Mouse (Mus musculus): Measurements from ENCODE around the gene Cln5. TPM values are rescaled to one million over a fixed set of nuclear protein-coding genes. Genes with fewer than 3 reads are reported as not detected.

Cln5 gene
- polyA plus RNA-seq (2021) = 33.2 TPM

DNA sequence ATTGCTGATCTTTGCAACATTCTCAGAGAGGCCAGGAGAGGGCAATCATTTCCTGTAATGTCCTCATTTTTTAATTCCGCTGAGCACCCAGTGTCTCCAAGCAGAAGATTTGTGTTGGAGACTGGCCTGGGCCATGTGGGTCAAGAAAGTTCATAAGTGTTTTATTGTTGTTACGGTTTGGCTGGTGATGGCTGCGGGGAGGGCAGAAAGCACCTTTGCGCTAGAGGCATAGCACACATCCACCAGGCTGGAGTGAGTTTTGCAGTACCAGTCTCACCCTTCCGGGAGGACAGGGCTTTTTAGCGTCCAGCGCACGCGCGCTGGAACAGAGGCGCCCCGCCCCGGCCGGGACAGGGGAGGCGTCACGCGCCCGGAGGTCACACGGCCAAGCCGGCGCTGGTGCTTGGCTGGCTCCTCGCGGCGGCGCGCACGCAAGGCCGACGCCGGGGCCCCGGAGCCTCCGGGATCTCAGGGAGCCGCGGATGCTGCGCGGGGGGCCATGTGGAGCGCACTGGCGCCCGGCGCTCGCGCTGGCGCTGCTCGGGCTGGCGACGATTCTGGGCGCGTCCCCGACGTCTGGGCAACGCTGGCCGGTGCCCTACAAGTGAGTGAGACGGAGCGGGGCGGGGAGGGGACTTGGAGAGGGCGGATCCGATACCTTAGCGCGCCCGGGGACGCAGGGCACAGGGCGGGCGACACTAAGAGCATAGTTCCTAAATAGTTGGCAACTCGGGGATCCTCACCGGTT, at the start of gene Cln5:
Cln5 (plus strand) TSS at position 353 of the 748 bp plus-strand sequence.
- CTCF ChIA-PET = interaction anchor here (1.0 to 2.1 kb wide), 4 partner anchors 9 to 28 kb away, joined by 3 to 5 read pairs (median 4); no protein-coding TSS in a partner anchor
- POLR2A ChIA-PET = interaction anchor here (0.6 to 0.7 kb wide), 3 partner anchors 14 to 911 kb away, joined by 3 to 9 read pairs (median 4); no protein-coding TSS in a partner anchor
- TF ChIP-seq CTCF (IDR thresholded peaks at IDR 0.05) = peak; percentile 68
- in situ Hi-C loops (cut with MboI; ENCODE audit: low pct_unique_long_range_greater_than_20kb) = loop anchor here (5.0 kb wide), 1 partner anchor 32 kb away; no protein-coding TSS in a partner anchor
- ATAC-seq = peak; percentile 95
- H3K27me3 ChIP-seq = no peaks in the 10 kb centered on the region
- DNase-seq (ENCODE audit: low read depth, low spot score) = peak; percentile 60

GRCm38 (mm10) chr14:103029203-103029602, 40.8 kb upstream of the Cln5 start:
- POLR2A ChIA-PET = no interaction called here
- DNase-seq (ENCODE audit: low read depth, low spot score) = no peak
- no peak for TF ChIP-seq CTCF (IDR thresholded peaks at IDR 0.05)
- CTCF ChIA-PET = interaction anchor here (1.6 to 1.7 kb wide), 2 partner anchors 17 kb away, joined by 3 to 6 read pairs; partner anchors contain the start of gene Acod1
- H3K27me3 ChIP-seq = no peaks in the 10 kb centered on the region
- in situ Hi-C loops (cut with MboI; ENCODE audit: low pct_unique_long_range_greater_than_20kb) = no loop called here
- no peak for ATAC-seq

DNA sequence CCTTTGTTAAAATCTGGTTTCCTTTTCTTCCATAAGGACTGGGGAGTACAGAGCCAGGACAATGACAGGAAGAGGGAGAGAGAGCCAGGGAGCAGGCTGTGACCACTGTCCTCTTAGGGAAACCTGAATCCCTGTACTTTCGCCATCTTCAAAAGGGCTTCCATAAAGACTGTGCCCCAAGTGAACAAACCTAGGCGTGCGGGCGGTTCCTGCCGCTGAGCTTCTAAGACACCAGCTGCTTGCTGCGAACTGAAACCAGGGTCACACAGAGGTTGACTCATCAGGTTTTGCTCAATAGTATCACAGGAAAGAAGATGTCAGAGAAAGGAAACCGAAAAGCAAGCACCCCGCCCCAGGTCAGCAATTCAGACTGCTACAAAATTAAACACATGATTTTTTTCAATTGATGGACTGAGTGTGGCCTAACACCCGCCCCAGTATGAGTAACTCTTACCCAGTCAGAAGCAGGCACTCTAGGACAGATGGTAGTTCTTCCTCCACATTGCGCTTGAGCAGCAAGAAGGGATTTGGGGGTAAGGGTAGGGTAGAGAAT, 36.7 kb upstream of the Cln5 start:
- POLR2A ChIA-PET = interaction anchor here (0.6 kb wide), 1 partner anchor 73 kb away, joined by 11 read pairs; no protein-coding TSS in a partner anchor

GRCm38 (mm10) chr14:103034076-103034475, 35.9 kb upstream of the Cln5 start:
- no peak for TF ChIP-seq CTCF (IDR thresholded peaks at IDR 0.05)
- in situ Hi-C loops (cut with MboI; ENCODE audit: low pct_unique_long_range_greater_than_20kb) = no loop called here
- no peaks in the 10 kb centered on the region for H3K27me3 ChIP-seq
- ATAC-seq (no peak), DNase-seq (ENCODE audit: low read depth, low spot score) (no peak)
- CTCF ChIA-PET = no interaction called here
- POLR2A ChIA-PET = no interaction called here

More for the DNA sequence above, 36.7 kb upstream of the Cln5 start:
- in situ Hi-C loops (cut with MboI; ENCODE audit: low pct_unique_long_range_greater_than_20kb) = no loop called here
- ATAC-seq (no peak), DNase-seq (ENCODE audit: low read depth, low spot score) (no peak)
- CTCF ChIA-PET = interaction anchor here (0.7 to 1.6 kb wide), 3 partner anchors 14 to 19 kb away, joined by 3 read pairs; no protein-coding TSS in a partner anchor
- H3K27me3 ChIP-seq = no peaks in the 10 kb centered on the region
- no peak for TF ChIP-seq CTCF (IDR thresholded peaks at IDR 0.05)

DNA sequence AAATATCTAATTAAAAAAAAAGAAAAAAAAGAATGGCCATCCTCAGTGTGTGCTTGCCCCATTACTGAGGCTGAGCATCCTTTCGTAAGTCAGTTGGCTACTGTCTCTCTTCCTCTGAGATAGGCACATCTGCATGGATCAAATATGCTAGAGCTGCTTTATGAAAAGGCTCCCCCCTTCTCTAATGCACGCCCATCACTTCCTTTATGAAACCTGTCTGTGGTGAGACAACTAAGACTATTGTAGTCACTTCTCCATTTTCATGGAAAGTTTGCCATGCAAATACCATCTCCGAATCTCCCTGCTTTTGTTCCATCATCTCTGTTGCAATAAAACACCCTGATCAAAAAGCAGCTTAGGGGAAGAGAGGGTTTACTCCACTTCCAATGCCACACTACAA, 33.0 kb upstream of the Cln5 start:
- ChIA-PET POLR2A (interaction anchor here (1.1 kb wide), 1 partner anchor 24 kb away, joined by 3 read pairs; no protein-coding TSS in a partner anchor), CTCF (interaction anchor here (1.3 to 2.0 kb wide), 2 partner anchors 11 to 25 kb away, joined by 3 to 11 read pairs; no protein-coding TSS in a partner anchor)
- H3K27me3 ChIP-seq = no peaks in the 10 kb centered on the region
- no peak for TF ChIP-seq CTCF (IDR thresholded peaks at IDR 0.05)
- no peak for DNase-seq (ENCODE audit: low read depth, low spot score)
- no peak for ATAC-seq
- in situ Hi-C loops (cut with MboI; ENCODE audit: low pct_unique_long_range_greater_than_20kb) = no loop called here

DNA sequence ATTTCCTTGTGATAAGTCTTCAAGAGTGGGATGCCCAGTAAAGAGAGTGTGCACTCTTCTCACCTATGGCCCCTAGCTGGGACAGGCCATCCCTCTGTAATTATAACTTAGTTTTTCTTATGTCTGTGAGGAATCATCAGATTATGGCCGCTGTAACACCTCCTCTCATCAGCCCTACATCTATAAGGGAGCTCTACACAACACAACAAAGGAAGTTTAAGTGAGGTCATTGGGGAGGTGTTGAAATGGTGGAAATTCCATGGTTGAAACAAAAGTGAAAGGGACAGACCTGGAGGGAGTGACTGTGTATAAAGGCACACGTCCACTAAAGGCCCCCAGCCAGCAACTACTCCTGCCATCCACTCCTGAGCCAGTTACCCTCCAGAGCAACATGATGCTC, 23.3 kb upstream of the Cln5 start, which contains the start of gene Acod1:
Acod1 (plus strand) TSS at position 301 of the 400 bp plus-strand sequence.
- ATAC-seq (no peak), DNase-seq (ENCODE audit: low read depth, low spot score) (no peak)
- TF ChIP-seq CTCF (IDR thresholded peaks at IDR 0.05) = no peak
- CTCF ChIA-PET = interaction anchor here (0.9 to 4.3 kb wide), 3 partner anchors 17 to 33 kb away, joined by 3 to 20 read pairs (median 3); no protein-coding TSS in a partner anchor
- in situ Hi-C loops (cut with MboI; ENCODE audit: low pct_unique_long_range_greater_than_20kb) = no loop called here
- POLR2A ChIA-PET = no interaction called here
- no peaks in the 10 kb centered on the region for H3K27me3 ChIP-seq

DNA sequence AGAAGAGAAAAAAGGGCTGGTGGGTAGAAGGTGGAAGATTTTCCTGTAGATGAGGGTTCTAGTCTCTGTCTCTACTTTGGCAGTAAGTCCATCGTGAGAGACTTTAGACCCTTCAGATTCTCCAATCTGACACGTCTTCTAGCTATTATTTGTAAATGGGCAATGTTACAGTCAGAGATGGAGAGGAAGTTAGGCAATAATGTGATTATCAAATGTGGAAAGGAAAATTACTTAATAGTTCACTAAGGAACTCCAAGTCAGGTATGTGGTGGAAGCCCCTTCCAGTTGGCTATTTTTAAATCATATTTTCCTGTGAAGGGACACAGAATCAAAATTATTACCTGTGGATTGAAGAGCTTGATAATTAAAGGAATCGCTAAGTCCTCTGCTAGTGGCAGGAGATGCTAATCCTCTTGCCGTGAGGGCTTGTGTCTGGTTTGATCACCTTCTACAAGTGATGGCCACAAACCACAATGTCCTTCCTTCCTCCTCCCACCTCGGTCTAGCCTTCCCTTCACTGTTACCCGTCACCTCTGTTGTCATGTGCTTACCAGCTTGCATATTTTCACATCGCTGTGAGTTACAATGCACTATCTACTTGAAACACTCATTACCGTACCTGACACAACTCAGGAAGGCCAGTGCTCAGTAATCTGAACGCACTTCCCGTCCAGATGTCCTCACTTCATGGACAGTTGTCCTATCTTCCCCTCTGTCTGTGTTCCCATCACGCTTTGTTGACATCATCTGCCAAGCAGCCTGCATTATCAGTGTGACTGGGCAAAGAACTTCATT, 21.5 kb upstream of the Cln5 start:
- ChIA-PET CTCF (interaction anchor here (1.9 to 7.5 kb wide), 3 partner anchors 21 to 35 kb away, joined by 5 to 132 read pairs (median 20); partner anchors contain the start of gene Cln5), POLR2A (no interaction called here)
- ATAC-seq = no peak
- no peak for DNase-seq (ENCODE audit: low read depth, low spot score)
- in situ Hi-C loops (cut with MboI; ENCODE audit: low pct_unique_long_range_greater_than_20kb) = no loop called here
- TF ChIP-seq CTCF (IDR thresholded peaks at IDR 0.05) = no peak
- H3K27me3 ChIP-seq = no peaks in the 10 kb centered on the region

DNA sequence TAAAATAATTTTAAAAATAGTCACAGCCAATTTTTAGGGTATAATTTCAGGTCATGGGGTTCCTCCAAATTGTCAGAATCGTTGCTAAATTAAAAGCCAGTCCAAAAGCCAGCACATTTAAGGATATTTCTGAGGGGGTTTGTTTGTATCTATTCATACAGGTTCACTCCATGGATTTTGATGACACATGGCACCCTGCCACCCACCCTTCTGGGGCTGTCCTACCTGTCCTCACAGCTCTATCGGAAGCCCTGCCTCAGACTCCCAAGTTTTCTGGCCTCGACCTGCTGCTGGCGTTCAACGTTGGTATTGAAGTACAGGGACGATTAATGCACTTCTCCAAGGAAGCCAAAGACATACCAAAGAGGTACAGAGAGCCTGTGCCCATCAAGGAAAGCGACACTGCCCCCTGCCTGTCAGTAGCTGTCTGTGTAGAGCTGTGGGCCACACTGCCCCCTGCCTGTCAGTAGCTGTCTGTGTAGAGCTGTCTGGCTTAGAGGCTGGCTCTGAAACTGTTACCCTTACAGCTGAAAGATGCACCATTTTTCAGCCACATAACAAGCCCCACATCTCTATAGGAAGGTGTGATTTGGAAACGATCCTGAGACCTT, 18.8 kb upstream of the Cln5 start:
- ATAC-seq (peak; percentile 94), DNase-seq (ENCODE audit: low read depth, low spot score) (no peak)
- POLR2A ChIA-PET = no interaction called here
- H3K27me3 ChIP-seq = no peaks in the 10 kb centered on the region
- in situ Hi-C loops (cut with MboI; ENCODE audit: low pct_unique_long_range_greater_than_20kb) = no loop called here
- CTCF ChIA-PET = interaction anchor here (0.7 to 7.5 kb wide), 11 partner anchors 11 to 549 kb away, joined by 3 to 132 read pairs (median 5); no protein-coding TSS in a partner anchor
- TF ChIP-seq CTCF (IDR thresholded peaks at IDR 0.05) = peak; percentile 97

GRCm38 (mm10) chr14:103054731-103055130, 15.3 kb upstream of the Cln5 start:
- POLR2A ChIA-PET = no interaction called here

More at GRCm38 (mm10) chr14:103054731-103055130, 15.3 kb upstream of the Cln5 start:
- ATAC-seq = no peak
- DNase-seq (ENCODE audit: low read depth, low spot score) = no peak
- no peaks in the 10 kb centered on the region for H3K27me3 ChIP-seq
- in situ Hi-C loops (cut with MboI; ENCODE audit: low pct_unique_long_range_greater_than_20kb) = loop anchor here (5.0 kb wide), 1 partner anchor 37 kb away; no protein-coding TSS in a partner anchor
- CTCF ChIA-PET = interaction anchor here (0.8 to 7.5 kb wide), 2 partner anchors 11 to 40 kb away, joined by 3 to 132 read pairs; no protein-coding TSS in a partner anchor
- TF ChIP-seq CTCF (IDR thresholded peaks at IDR 0.05) = no peak
